Mouse (Mus musculus) brain, adult 10 weeks (tissue): ENCODE data around the gene Sdcbp2. TPM values are rescaled to one million over a fixed set of nuclear protein-coding genes. Genes with fewer than 3 reads are reported as not detected.

Experiments
- polyA plus RNA-seq: library from polyadenylated mRNA; stranded (reverse); fragments of 350-450 nt; fragmentation: Illumina TruSeq; extraction: RNeasy Lipid Tissue Mini Kit (QIAGEN cat#74804); gene quantifications from one replicate; pipeline ENCODE4 v1.2.3, GENCODE M21; 2015; ENCODE audit warnings: low read depth, low replicate concordance

Sdcbp2 gene
- polyA plus RNA-seq, result 0.77 TPM

GRCm38 (mm10) chr2:151571873-151572700, at the start of gene Sdcbp2:
Sdcbp2 (plus strand) TSS chr2:151572622.

GRCm38 (mm10) chr2:151542323-151543062, 29.9 kb upstream of the Sdcbp2 start, which contains the start of gene Fkbp1a:
Fkbp1a (plus strand) TSS chr2:151542483.

GRCm38 (mm10) chr2:151632159-151632814, 59.9 kb downstream of the Sdcbp2 start, which contains the start of gene Snph:
Snph (minus strand) TSS chr2:151632593.

Other genes starting within 250 kb of the Sdcbp2 start
- gene 4921509C19Rik, start 96.5 kb upstream of the Sdcbp2 start, polyA plus RNA-seq, result not detected
- gene Nsfl1c, start 78.4 kb upstream of the Sdcbp2 start, polyA plus RNA-seq, result 149 TPM
- 658 TPM for gene Fkbp1a, start 30.1 kb upstream of the Sdcbp2 start, polyA plus RNA-seq
- 168 TPM for gene Snph, start 60.0 kb downstream of the Sdcbp2 start, polyA plus RNA-seq
- 0.91 TPM for gene Rad21l, start 95.9 kb downstream of the Sdcbp2 start, polyA plus RNA-seq
- 5.8 TPM for gene Tmem74b, start 129.4 kb downstream of the Sdcbp2 start, polyA plus RNA-seq
- 38.3 TPM for gene Psmf1, start 171.6 kb downstream of the Sdcbp2 start, polyA plus RNA-seq